Mouse (Mus musculus): ENCODE measurements around the gene Ntn1. TPM values are rescaled to one million over a fixed set of nuclear protein-coding genes. Genes with fewer than 3 reads are reported as not detected.

The Ntn1 gene
- polyA plus RNA-seq, 1 experiment from 2014 or later: 14.1 TPM

DNA sequence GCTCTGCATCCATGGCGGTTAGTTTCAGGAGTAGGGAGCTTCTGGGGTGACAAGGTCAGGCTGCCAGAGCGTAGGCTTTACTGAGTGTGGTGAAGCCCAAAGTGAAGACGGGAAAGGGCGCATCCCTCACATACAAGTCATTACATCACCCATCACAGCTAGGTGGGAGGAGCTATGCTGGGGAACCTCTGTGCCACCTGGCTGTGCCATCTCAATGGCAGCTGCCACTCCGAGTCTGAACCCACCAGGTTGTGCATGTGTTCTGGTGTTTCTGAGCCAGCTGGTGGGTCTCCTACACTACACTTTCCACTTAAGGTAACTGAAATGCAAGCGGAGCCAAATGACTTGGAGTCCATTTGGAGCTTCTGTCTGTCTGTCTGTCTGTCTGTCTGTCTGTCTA is 172.8 kb downstream of the Ntn1 start:
- H3K9ac ChIP-seq: no peak overlapping the region
- DNase-seq (ENCODE audit: low spot score) (no peak), ATAC-seq (ENCODE audit: low FRiP score) (no peak)
- 0 out of 2 replicates have a peak, but pooled peaks cover 6% of the 10 kb centered on the region for H3K4me1 ChIP-seq (replicated peaks; ENCODE audit: control insufficient read depth, insufficient read depth, low read length)
- 83% methylated on average over 6 of the region's 6 CpGs for WGBS
- no peak overlapping the region for H3K4me3 ChIP-seq (replicated peaks; ENCODE audit: low read length)
- no peak overlapping the region for H3K4me2 ChIP-seq (replicated peaks)
- no peaks in the 10 kb centered on the region for H3K36me3 ChIP-seq (replicated peaks; ENCODE audit: control insufficient read depth, insufficient read depth)
- H3K27ac ChIP-seq: no peak overlapping the region
- H3K9me3 ChIP-seq (ENCODE audit: control insufficient read depth, low read length): 0 out of 2 replicates have a peak, but pooled peaks cover 3% of the 10 kb centered on the region
- H3K27me3 ChIP-seq (ENCODE audit: control insufficient read depth, insufficient read depth, low read length): peaks cover 3% of the 10 kb centered on the region; the same call in 1 of the 2 replicates

DNA sequence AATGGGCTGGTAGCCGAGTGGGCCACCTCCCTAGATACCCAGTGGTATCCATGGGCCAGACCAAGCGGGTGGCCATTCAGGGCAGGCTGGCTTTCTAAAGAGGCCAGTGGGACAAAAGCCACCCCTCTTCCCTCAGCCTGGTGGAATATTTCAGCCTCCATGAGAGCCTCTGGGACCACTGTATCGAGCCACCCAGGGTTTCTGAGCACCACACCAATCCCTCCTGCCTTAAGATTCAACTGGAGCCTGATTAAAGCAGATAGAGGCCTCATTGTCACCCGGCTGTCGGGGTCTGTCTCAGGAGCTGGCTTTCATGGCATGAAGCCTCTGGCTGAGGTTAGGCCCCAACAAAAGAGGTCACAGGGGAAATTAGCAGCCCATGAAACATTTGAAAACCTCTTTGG is 174.0 kb downstream of the Ntn1 start:
- ATAC-seq (ENCODE audit: low FRiP score): no peak; the same call in 1 of the 2 replicates

DNA sequence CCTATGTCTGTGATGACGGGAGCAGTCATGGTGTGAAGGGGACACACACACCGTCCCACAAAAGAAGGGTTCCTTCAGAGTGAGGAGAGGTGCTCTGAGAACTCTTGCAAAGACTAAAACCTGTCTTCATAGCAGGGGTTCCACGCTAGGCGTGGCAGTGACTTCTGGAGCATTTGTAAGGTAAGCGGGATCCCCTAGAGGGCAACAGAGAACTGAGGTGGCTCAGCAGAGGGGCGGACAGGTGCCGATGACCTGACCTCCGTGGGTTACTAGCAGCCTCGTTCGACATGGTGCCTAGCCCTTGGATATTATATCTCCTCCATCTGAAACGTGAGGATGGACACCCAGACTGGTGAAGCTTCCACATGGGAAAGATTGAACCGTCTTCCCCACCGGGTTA is 177.5 kb downstream of the Ntn1 start:
- Histone ChIP-seq H3K27me3 (ENCODE audit: control insufficient read depth, insufficient read depth, low read length) (peaks cover 3% of the 10 kb centered on the region; the same call in 1 of the 2 replicates), H3K27ac (no peak overlapping the region), H3K9me3 (ENCODE audit: control insufficient read depth, low read length) (no peaks in the 10 kb centered on the region), H3K36me3 (replicated peaks; ENCODE audit: control insufficient read depth, insufficient read depth) (no peaks in the 10 kb centered on the region), H3K4me3 (replicated peaks; ENCODE audit: low read length) (no peak overlapping the region), H3K4me2 (replicated peaks) (no peak overlapping the region), H3K4me1 (replicated peaks; ENCODE audit: control insufficient read depth, insufficient read depth, low read length) (0 out of 2 replicates have a peak, but pooled peaks cover 3% of the 10 kb centered on the region), H3K9ac (no peak overlapping the region)
- DNase-seq (ENCODE audit: low spot score): no peak
- no peak for ATAC-seq (ENCODE audit: low FRiP score)
- WGBS: 78% methylated on average over 13 of the region's 13 CpGs

More for the DNA sequence above, 174.0 kb downstream of the Ntn1 start:
- Histone ChIP-seq H3K4me1 (replicated peaks; ENCODE audit: control insufficient read depth, insufficient read depth, low read length) (0 out of 2 replicates have a peak, but pooled peaks cover 6% of the 10 kb centered on the region), H3K9me3 (ENCODE audit: control insufficient read depth, low read length) (0 out of 2 replicates have a peak, but pooled peaks cover 2% of the 10 kb centered on the region), H3K36me3 (replicated peaks; ENCODE audit: control insufficient read depth, insufficient read depth) (no peaks in the 10 kb centered on the region), H3K9ac (no peak overlapping the region), H3K27ac (no peak overlapping the region), H3K4me2 (replicated peaks) (no peak overlapping the region), H3K4me3 (replicated peaks; ENCODE audit: low read length) (no peak overlapping the region), H3K27me3 (ENCODE audit: control insufficient read depth, insufficient read depth, low read length) (peaks cover 3% of the 10 kb centered on the region; the same call in 1 of the 2 replicates)
- no peak for DNase-seq (ENCODE audit: low spot score)
- WGBS: 14% methylated on average over 5 of the region's 5 CpGs

DNA sequence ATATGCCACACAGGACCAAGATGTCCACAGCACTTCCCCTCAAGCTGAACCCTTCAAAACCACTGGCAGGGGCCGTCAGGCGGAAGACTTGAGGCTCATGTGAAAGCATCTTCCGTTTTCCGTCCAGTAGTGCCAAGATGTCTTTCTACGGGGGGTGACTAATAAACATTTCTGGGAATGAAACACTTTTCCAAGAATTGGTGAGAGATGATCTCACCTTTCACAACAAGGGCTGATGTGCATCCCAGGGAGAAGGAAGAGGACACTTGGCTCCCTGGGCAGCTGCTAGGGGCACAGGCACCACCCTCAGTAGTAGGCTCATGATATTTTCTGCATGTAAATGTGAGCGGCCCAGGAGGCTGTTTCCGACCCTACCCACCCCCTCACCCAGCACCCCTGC is 178.4 kb downstream of the Ntn1 start:
- Histone ChIP-seq H3K9ac (no peak overlapping the region), H3K27ac (no peak overlapping the region), H3K4me2 (replicated peaks) (no peak overlapping the region), H3K4me3 (replicated peaks; ENCODE audit: low read length) (no peak overlapping the region), H3K27me3 (ENCODE audit: control insufficient read depth, insufficient read depth, low read length) (peaks cover 3% of the 10 kb centered on the region; the same call in 1 of the 2 replicates), H3K4me1 (replicated peaks; ENCODE audit: control insufficient read depth, insufficient read depth, low read length) (0 out of 2 replicates have a peak, but pooled peaks cover 3% of the 10 kb centered on the region), H3K36me3 (replicated peaks; ENCODE audit: control insufficient read depth, insufficient read depth) (no peaks in the 10 kb centered on the region), H3K9me3 (ENCODE audit: control insufficient read depth, low read length) (no peaks in the 10 kb centered on the region)
- no peak for DNase-seq (ENCODE audit: low spot score)
- WGBS: 89% methylated on average over 7 of the region's 7 CpGs
- no peak for ATAC-seq (ENCODE audit: low FRiP score)

DNA sequence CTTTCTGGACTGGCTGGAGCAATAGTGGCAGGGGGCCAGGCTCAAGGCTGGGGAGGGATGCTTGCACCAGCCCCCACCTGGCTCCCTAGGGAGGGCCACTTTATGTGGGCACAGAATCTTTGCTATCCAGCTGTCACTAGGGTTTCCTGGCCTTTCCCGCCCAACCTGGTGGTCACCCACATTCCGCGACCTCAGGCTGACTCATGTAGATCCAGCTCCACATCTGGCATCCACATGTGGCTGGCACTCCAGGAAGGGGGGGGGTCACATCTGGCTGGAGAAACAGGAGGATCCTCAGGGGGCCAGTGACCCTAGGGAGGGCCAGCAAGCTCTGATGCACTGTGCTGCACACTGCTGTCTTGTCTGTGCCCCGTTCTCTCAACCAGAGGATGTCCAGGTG is 179.9 kb downstream of the Ntn1 start:
- DNase-seq (ENCODE audit: low spot score) (no peak), ATAC-seq (ENCODE audit: low FRiP score) (no peak)
- H3K4me3 ChIP-seq (replicated peaks; ENCODE audit: low read length): no peak overlapping the region
- H3K9me3 ChIP-seq (ENCODE audit: control insufficient read depth, low read length): no peaks in the 10 kb centered on the region
- H3K27ac ChIP-seq: no peak overlapping the region
- WGBS: 88% methylated on average over 4 of the region's 4 CpGs
- no peak overlapping the region for H3K4me2 ChIP-seq (replicated peaks)
- no peaks in the 10 kb centered on the region for H3K27me3 ChIP-seq (ENCODE audit: control insufficient read depth, insufficient read depth, low read length)
- H3K4me1 ChIP-seq (replicated peaks; ENCODE audit: control insufficient read depth, insufficient read depth, low read length): peaks cover 9% of the 10 kb centered on the region
- H3K9ac ChIP-seq: no peak overlapping the region
- H3K36me3 ChIP-seq (replicated peaks; ENCODE audit: control insufficient read depth, insufficient read depth): no peaks in the 10 kb centered on the region

DNA sequence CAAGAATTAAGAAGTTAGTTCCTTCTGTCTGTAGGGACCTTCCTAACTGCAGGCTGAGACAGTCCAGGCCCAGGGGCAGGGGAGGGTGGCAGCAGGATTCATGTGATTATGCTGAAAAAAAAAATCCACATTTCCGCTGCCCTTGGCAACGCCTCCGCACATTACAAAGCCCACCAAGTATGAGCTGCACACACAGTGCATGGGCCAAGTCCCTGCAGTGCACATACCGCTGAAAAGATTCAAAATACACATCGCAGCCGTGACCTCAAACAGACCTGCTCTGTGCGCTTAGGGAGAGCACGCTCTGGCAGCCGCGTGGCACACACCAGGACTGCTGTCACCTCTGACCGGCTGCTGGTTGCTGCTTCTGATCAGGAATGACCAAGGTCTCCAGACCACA is 184.6 kb downstream of the Ntn1 start:
- 33% methylated on average over 11 of the region's 11 CpGs for WGBS
- Histone ChIP-seq H3K9ac (no peak overlapping the region), H3K4me3 (replicated peaks; ENCODE audit: low read length) (no peak overlapping the region), H3K9me3 (ENCODE audit: control insufficient read depth, low read length) (no peaks in the 10 kb centered on the region), H3K4me2 (replicated peaks) (no peak overlapping the region), H3K27me3 (ENCODE audit: control insufficient read depth, insufficient read depth, low read length) (no peaks in the 10 kb centered on the region), H3K36me3 (replicated peaks; ENCODE audit: control insufficient read depth, insufficient read depth) (no peaks in the 10 kb centered on the region), H3K4me1 (replicated peaks; ENCODE audit: control insufficient read depth, insufficient read depth, low read length) (peaks cover 26% of the 10 kb centered on the region), H3K27ac (peak overlapping the region; percentile 73)
- DNase-seq (ENCODE audit: low spot score) (no peak), ATAC-seq (ENCODE audit: low FRiP score) (no peak)

DNA sequence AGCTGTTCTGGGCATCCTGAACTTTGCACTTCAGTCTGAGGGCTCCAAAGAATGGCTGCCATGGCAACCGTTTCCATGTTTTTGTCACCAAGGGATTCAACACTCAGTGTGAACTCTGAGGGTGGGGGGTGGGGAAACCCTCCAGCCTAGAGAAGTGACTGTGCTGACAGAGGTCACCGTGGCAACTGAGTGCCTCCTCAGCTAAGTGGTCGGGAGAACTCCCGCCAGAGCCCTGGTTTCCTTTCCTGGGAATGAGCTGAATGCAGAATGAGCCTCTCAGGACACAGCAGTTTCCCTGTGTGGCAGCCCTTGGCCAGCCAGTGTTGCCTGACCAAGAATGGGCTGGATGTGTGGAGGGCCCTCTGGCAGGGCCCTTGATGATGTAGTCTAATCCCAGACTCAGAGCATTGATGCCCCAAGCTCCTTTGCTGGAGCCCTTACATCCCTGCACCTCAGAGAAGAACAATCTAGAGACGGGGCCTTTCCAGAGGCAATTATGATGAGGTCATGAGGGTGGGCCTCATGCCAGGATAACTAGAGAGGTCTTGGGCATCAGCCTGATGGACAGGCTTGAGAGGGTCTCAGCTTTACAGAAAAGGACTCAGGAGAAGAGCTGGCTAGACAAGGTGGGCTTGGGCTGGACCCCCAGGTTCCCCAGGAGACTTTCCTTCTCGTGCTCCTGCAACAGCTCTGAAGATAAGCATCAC is 185.3 kb downstream of the Ntn1 start:
- no peak overlapping the region for H3K9ac ChIP-seq
- H3K27me3 ChIP-seq (ENCODE audit: control insufficient read depth, insufficient read depth, low read length): no peaks in the 10 kb centered on the region
- no peaks in the 10 kb centered on the region for H3K36me3 ChIP-seq (replicated peaks; ENCODE audit: control insufficient read depth, insufficient read depth)
- H3K4me3 ChIP-seq (replicated peaks; ENCODE audit: low read length): no peak overlapping the region
- no peak overlapping the region for H3K4me2 ChIP-seq (replicated peaks)
- peak overlapping the region; percentile 73 for H3K27ac ChIP-seq
- peaks cover 26% of the 10 kb centered on the region for H3K4me1 ChIP-seq (replicated peaks; ENCODE audit: control insufficient read depth, insufficient read depth, low read length)
- 13% methylated on average over 6 of the region's 6 CpGs for WGBS
- no peaks in the 10 kb centered on the region for H3K9me3 ChIP-seq (ENCODE audit: control insufficient read depth, low read length)
- ATAC-seq (ENCODE audit: low FRiP score) (peak; percentile 63; the same call in 1 of the 2 replicates), DNase-seq (ENCODE audit: low spot score) (peak; percentile 72)

DNA sequence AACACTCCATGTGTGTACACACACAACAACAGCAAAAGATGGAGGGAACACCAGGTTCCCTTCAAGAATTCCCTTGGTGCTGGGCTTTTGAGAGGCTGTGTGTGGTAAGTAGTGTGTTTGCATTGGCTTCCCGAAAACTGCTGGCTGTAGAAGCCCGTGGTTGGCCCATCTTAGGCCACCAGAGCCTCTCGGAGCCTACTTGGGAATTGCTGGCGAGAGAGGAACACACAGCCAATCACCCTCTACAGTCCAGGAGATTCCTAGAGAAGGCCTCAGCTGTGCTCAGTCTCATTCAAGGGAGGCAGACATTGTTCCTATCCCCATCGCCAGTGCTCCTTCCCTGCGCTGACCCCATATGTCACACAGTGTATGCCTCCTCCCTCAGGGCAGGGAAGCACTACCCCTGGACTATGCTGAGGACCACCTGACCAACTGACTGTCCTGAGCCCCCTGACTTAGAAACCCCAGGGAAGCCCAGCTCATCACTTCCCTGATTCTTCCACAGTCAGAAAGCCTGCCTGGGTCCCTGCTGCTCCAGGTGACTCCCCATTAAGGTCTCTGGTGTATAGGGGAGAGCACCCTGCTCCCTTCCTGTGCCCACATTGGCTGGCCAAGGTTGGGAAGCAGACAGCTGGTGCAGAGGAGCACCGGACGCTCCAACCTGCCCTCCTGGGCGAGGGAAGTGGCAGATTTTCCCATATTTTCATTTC is 186.0 kb downstream of the Ntn1 start:
- ATAC-seq (ENCODE audit: low FRiP score): 0 out of 2 replicates have a peak, but pooled peaks have one; percentile 4
- 45% methylated on average over 9 of the region's 9 CpGs for WGBS
- H3K4me1 ChIP-seq (replicated peaks; ENCODE audit: control insufficient read depth, insufficient read depth, low read length): peaks cover 26% of the 10 kb centered on the region

DNA sequence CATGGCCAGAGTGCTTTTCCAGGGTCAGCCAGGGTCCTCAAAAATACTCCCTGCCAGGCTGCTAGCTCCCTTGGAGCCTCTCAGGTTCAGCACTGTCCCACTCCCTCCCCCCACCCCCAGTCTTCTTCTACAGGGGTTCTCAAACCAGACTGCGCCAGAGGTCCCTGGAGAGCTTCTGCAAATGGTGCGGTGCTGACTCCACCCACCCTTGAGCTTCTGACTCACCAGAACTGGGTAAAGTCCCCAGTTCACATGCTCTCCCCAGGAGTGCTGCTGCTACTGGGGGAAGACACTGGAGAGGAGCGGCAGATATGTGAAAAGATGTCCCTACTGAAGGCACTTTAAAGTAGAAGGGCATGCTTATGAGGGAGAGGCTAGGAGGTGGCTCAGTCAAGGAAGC is 186.7 kb downstream of the Ntn1 start:
- no peak overlapping the region for H3K4me2 ChIP-seq (replicated peaks)
- DNase-seq (ENCODE audit: low spot score) (no peak), ATAC-seq (ENCODE audit: low FRiP score) (no peak)
- peaks cover 26% of the 10 kb centered on the region for H3K4me1 ChIP-seq (replicated peaks; ENCODE audit: control insufficient read depth, insufficient read depth, low read length)
- no peaks in the 10 kb centered on the region for H3K9me3 ChIP-seq (ENCODE audit: control insufficient read depth, low read length)
- no peaks in the 10 kb centered on the region for H3K36me3 ChIP-seq (replicated peaks; ENCODE audit: control insufficient read depth, insufficient read depth)
- no peak overlapping the region for H3K9ac ChIP-seq
- no peak overlapping the region for H3K27ac ChIP-seq
- no peak overlapping the region for H3K4me3 ChIP-seq (replicated peaks; ENCODE audit: low read length)
- 70% methylated on average over 3 of the region's 3 CpGs for WGBS
- H3K27me3 ChIP-seq (ENCODE audit: control insufficient read depth, insufficient read depth, low read length): no peaks in the 10 kb centered on the region

More for the DNA sequence above, 186.0 kb downstream of the Ntn1 start:
- no peak for DNase-seq (ENCODE audit: low spot score)
- H3K27ac ChIP-seq: peak overlapping the region; percentile 73
- no peak overlapping the region for H3K4me3 ChIP-seq (replicated peaks; ENCODE audit: low read length)
- no peaks in the 10 kb centered on the region for H3K36me3 ChIP-seq (replicated peaks; ENCODE audit: control insufficient read depth, insufficient read depth)
- no peak overlapping the region for H3K4me2 ChIP-seq (replicated peaks)
- no peaks in the 10 kb centered on the region for H3K9me3 ChIP-seq (ENCODE audit: control insufficient read depth, low read length)
- H3K9ac ChIP-seq: no peak overlapping the region
- no peaks in the 10 kb centered on the region for H3K27me3 ChIP-seq (ENCODE audit: control insufficient read depth, insufficient read depth, low read length)
